Mouse (Mus musculus) intestine, embryonic 15.5 days (tissue): ENCODE results near the gene Lypd5. TPM values are rescaled to one million over a fixed set of nuclear protein-coding genes. Genes with fewer than 3 reads are reported as not detected.

Source experiments
- ATAC-seq: fragments of 200-750 bp; cut with Nextera tagmentation; 2 replicates; pipeline ENCODE4 v1.8.0; 2017; ENCODE audit warnings: moderate TSS enrichment, moderate library complexity
- H3K27ac ChIP-seq: fragments of 300-500 bp; sonication (generic); 2 replicates; pipeline ENCODE4 v1.5.1; 2015; ENCODE audit warnings: mild to moderate bottlenecking, inconsistent platforms
- H3K27me3 ChIP-seq: fragments of 300-500 bp; sonication (generic); replicated peaks from 2 replicates; pipeline ENCODE4 v1.6.1; 2015; ENCODE audit warnings: inconsistent platforms
- H3K36me3 ChIP-seq: fragments of 300-500 bp; sonication (generic); 2 replicates; pipeline ENCODE4 v1.6.1; 2015; ENCODE audit warnings: inconsistent platforms
- H3K4me1 ChIP-seq: fragments of 300-500 bp; sonication (generic); replicated peaks from 2 replicates; pipeline ENCODE4 v1.6.1; 2015; ENCODE audit warnings: inconsistent platforms
- H3K4me2 ChIP-seq: fragments of 300-500 bp; sonication (generic); replicated peaks from 2 replicates; pipeline ENCODE4 v1.6.1; 2015; ENCODE audit warnings: mild to moderate bottlenecking, inconsistent platforms
- H3K4me3 ChIP-seq: fragments of 300-500 bp; sonication (generic); replicated peaks from 2 replicates; pipeline ENCODE4 v1.5.1; 2015; ENCODE audit warnings: inconsistent platforms
- H3K9ac ChIP-seq: fragments of 300-500 bp; sonication (generic); 2 replicates; pipeline ENCODE4 v1.6.1; 2015; ENCODE audit warnings: inconsistent platforms
- H3K9me3 ChIP-seq: fragments of 300-500 bp; sonication (generic); 2 replicates; pipeline ENCODE4 v1.6.1; 2016; ENCODE audit warnings: inconsistent platforms
- WGBS: fragments of 180-500 bp; shearing (Covaris S2); methylation state at CpG from one replicate; pipeline ENCODE4 v1.1.7; 2015; 5-methylcytosine and 5-hydroxymethylcytosine counted together
- polyA plus RNA-seq: library from polyadenylated mRNA; unstranded; fragments of >200 nt; fragmentation: Nextera tagmentation; extraction: Ambion mirVana; gene quantifications from 2 replicates; pipeline ENCODE4 v1.2.1, GENCODE M21; 2015

The Lypd5 gene
- polyA plus RNA-seq, 1 experiment from 2014 or later: not detected

- Histone ChIP-seq H3K4me1 (no peaks in the 10 kb centered on the region), H3K4me3 (no peak overlapping the region), H3K27me3 (no peaks in the 10 kb centered on the region), H3K9me3 (no peaks in the 10 kb centered on the region), H3K27ac (no peak overlapping the region), H3K9ac (no peak overlapping the region), H3K4me2 (no peak overlapping the region), H3K36me3 (no peaks in the 10 kb centered on the region)
- ATAC-seq: peak; percentile 77
- 17% methylated on average over 10 of the region's 10 CpGs for WGBS
These were observed 15.8 kb downstream of the Lypd5 start for GRCm38 (mm10) chr7:24364827-24365226.

GRCm38 (mm10) chr7:24365258-24366014, 16.4 kb downstream of the Lypd5 start:
- Histone ChIP-seq H3K27me3 (no peaks in the 10 kb centered on the region), H3K9me3 (no peaks in the 10 kb centered on the region), H3K4me3 (no peak overlapping the region), H3K36me3 (no peaks in the 10 kb centered on the region), H3K4me2 (no peak overlapping the region), H3K4me1 (no peaks in the 10 kb centered on the region), H3K9ac (no peak overlapping the region), H3K27ac (no peak overlapping the region)
- peak; percentile 15; the same call in 1 of the 2 replicates for ATAC-seq
- 66% methylated on average over 5 of the region's 5 CpGs for WGBS

GRCm38 (mm10) chr7:24366716-24367632, 18.0 kb downstream of the Lypd5 start:
- H3K36me3 ChIP-seq: no peaks in the 10 kb centered on the region
- H3K4me1 ChIP-seq: no peaks in the 10 kb centered on the region
- H3K9ac ChIP-seq: no peak overlapping the region
- H3K27me3 ChIP-seq: no peaks in the 10 kb centered on the region
- no peak overlapping the region for H3K4me2 ChIP-seq
- no peak for ATAC-seq
- 69% methylated on average over 15 of the region's 15 CpGs for WGBS
- H3K27ac ChIP-seq: no peak overlapping the region
- H3K4me3 ChIP-seq: no peak overlapping the region
- no peaks in the 10 kb centered on the region for H3K9me3 ChIP-seq

- H3K36me3 ChIP-seq: no peaks in the 10 kb centered on the region
- no peaks in the 10 kb centered on the region for H3K9me3 ChIP-seq
- no peak overlapping the region for H3K4me2 ChIP-seq
- 0 out of 2 replicates have a peak, but pooled peaks cover under 1% of the 10 kb centered on the region for H3K4me1 ChIP-seq
- H3K27ac ChIP-seq: no peak overlapping the region
- no peak for ATAC-seq
- H3K9ac ChIP-seq: no peak overlapping the region
- no peaks in the 10 kb centered on the region for H3K27me3 ChIP-seq
- H3K4me3 ChIP-seq: no peak overlapping the region
- WGBS: 58% methylated on average over 4 of the region's 4 CpGs
These were observed 19.2 kb downstream of the Lypd5 start for GRCm38 (mm10) chr7:24368226-24368625.

- Histone ChIP-seq H3K9me3 (no peaks in the 10 kb centered on the region), H3K27ac (no peak overlapping the region), H3K9ac (no peak overlapping the region), H3K4me3 (no peak overlapping the region), H3K36me3 (no peaks in the 10 kb centered on the region), H3K4me2 (no peak overlapping the region), H3K4me1 (peaks cover 6% of the 10 kb centered on the region; the same call in 1 of the 2 replicates), H3K27me3 (no peaks in the 10 kb centered on the region)
- ATAC-seq: no peak
- 85% methylated on average over 7 of the region's 7 CpGs for WGBS
These were observed 19.9 kb downstream of the Lypd5 start for GRCm38 (mm10) chr7:24368946-24369345.

- Histone ChIP-seq H3K4me1 (peaks cover 6% of the 10 kb centered on the region; the same call in 1 of the 2 replicates), H3K9ac (no peak within 1 kb of the TSS), H3K9me3 (no peaks in the 10 kb centered on the region), H3K27ac (no peak within 1 kb of the TSS), H3K36me3 (no peaks in the 10 kb centered on the region), H3K27me3 (no peaks in the 10 kb centered on the region), H3K4me3 (0 out of 2 replicates have a peak within 1 kb of the TSS, but pooled peaks have one; percentile 9), H3K4me2 (no peak within 1 kb of the TSS; the same call in 1 of the 2 replicates)
- ATAC-seq: peak; percentile 46; the same call in 1 of the 2 replicates
- 36% methylated on average over 23 of the region's 23 CpGs for WGBS
These were observed 20.9 kb downstream of the Lypd5 start, which contains the start of gene Kcnn4 for GRCm38 (mm10) chr7:24369731-24370541. Kcnn4 (plus strand) TSS chr7:24370263.

GRCm38 (mm10) chr7:24371012-24371808, 22.2 kb downstream of the Lypd5 start:
- Histone ChIP-seq H3K9ac (no peak overlapping the region), H3K4me3 (no peak overlapping the region), H3K9me3 (no peaks in the 10 kb centered on the region), H3K4me2 (no peak overlapping the region), H3K4me1 (peaks cover 6% of the 10 kb centered on the region; the same call in 1 of the 2 replicates), H3K36me3 (no peaks in the 10 kb centered on the region), H3K27me3 (no peaks in the 10 kb centered on the region), H3K27ac (no peak overlapping the region)
- peak; percentile 50; the same call in 1 of the 2 replicates for ATAC-seq
- WGBS: 68% methylated on average over 7 of the region's 7 CpGs

- Histone ChIP-seq H3K4me2 (no peak overlapping the region), H3K4me1 (peaks cover 9% of the 10 kb centered on the region; the same call in 1 of the 2 replicates)
- 59% methylated on average over 3 of the region's 3 CpGs for WGBS
These were observed 22.8 kb downstream of the Lypd5 start for GRCm38 (mm10) chr7:24371809-24372145.

GRCm38 (mm10) chr7:24372300-24372699, 23.3 kb downstream of the Lypd5 start:
- no peaks in the 10 kb centered on the region for H3K9me3 ChIP-seq
- no peak overlapping the region for H3K27ac ChIP-seq
- H3K4me2 ChIP-seq: no peak overlapping the region
- H3K9ac ChIP-seq: no peak overlapping the region
- no peak overlapping the region for H3K4me3 ChIP-seq
- peaks cover 3% of the 10 kb centered on the region; the same call in 1 of the 2 replicates for H3K27me3 ChIP-seq
- no peaks in the 10 kb centered on the region for H3K36me3 ChIP-seq
- H3K4me1 ChIP-seq: peaks cover 14% of the 10 kb centered on the region
- ATAC-seq: peak; percentile 32; the same call in 1 of the 2 replicates
- 64% methylated on average over 11 of the region's 11 CpGs for WGBS

More at GRCm38 (mm10) chr7:24371809-24372145, 22.8 kb downstream of the Lypd5 start:
- H3K9ac ChIP-seq: no peak overlapping the region
- no peaks in the 10 kb centered on the region for H3K9me3 ChIP-seq
- H3K27me3 ChIP-seq: no peaks in the 10 kb centered on the region
- no peak for ATAC-seq
- H3K27ac ChIP-seq: no peak overlapping the region
- H3K4me3 ChIP-seq: no peak overlapping the region
- no peaks in the 10 kb centered on the region for H3K36me3 ChIP-seq

- 64% methylated on average over 4 of the region's 4 CpGs for WGBS
- no peak overlapping the region for H3K27ac ChIP-seq
These were observed 23.8 kb downstream of the Lypd5 start for GRCm38 (mm10) chr7:24372786-24373185.

More at GRCm38 (mm10) chr7:24372786-24373185, 23.8 kb downstream of the Lypd5 start:
- Histone ChIP-seq H3K4me2 (no peak overlapping the region), H3K9ac (no peak overlapping the region), H3K4me1 (peaks cover 16% of the 10 kb centered on the region), H3K36me3 (no peaks in the 10 kb centered on the region), H3K4me3 (no peak overlapping the region), H3K9me3 (no peaks in the 10 kb centered on the region), H3K27me3 (peaks cover 6% of the 10 kb centered on the region; the same call in 1 of the 2 replicates)
- no peak for ATAC-seq
